Mouse (Mus musculus): ENCODE measurements at regions not wholly inside any gene's neighbourhood (a gene's known extent, or its start where the extent isn't known, plus 50 kb on each side); places are given as distances from the start of the nearest gene placed in this dataset.

- in situ Hi-C loops (cut with MboI, MseI), result no loop called here
These were observed 95.9 kb upstream of the Slc13a1 start for GRCm38 (mm10) chr6:24263796-24264195.

- in situ Hi-C loops (cut with MboI, MseI), result no loop called here
These were observed 94.7 kb upstream of the Slc13a1 start for GRCm38 (mm10) chr6:24262578-24262977.

GRCm38 (mm10) chr6:24245591-24245990 lies 77.7 kb upstream of the Slc13a1 start:
- in situ Hi-C loops (cut with MboI, MseI), result no loop called here

- in situ Hi-C loops (cut with MboI, MseI), result no loop called here
These were observed 70.6 kb upstream of the Slc13a1 start for GRCm38 (mm10) chr6:24238541-24238940.

- in situ Hi-C loops (cut with MboI, MseI), result no loop called here
These were observed 70.2 kb upstream of the Slc13a1 start for GRCm38 (mm10) chr6:24238054-24238453.

GRCm38 (mm10) chr6:24233626-24234025 lies 65.7 kb upstream of the Slc13a1 start:
- in situ Hi-C loops (cut with MboI, MseI), result no loop called here

- in situ Hi-C loops (cut with MboI, MseI), result no loop called here
These were observed 52.7 kb upstream of the Slc13a1 start for GRCm38 (mm10) chr6:24220589-24220988.

GRCm38 (mm10) chr6:24219882-24220522 lies 52.1 kb upstream of the Slc13a1 start:
- in situ Hi-C loops (cut with MboI, MseI), result no loop called here
